Mouse (Mus musculus): Measurements from ENCODE around the gene Ankrd13b.

GRCm38 (mm10) chr11:77494782-77495181 is 5.3 kb upstream of the Ankrd13b start:
- TF ChIP-seq EP300 (IDR thresholded peaks at IDR 0.05; ENCODE audit: low read length): no peak
- no peak for TF ChIP-seq MAFK (IDR thresholded peaks at IDR 0.05; ENCODE audit: insufficient replicate concordance, low read length)
- TF ChIP-seq CTCF (conservative IDR thresholded peaks at IDR 0.05 in 1 of 2, IDR thresholded peaks at IDR 0.05 in 1 of 2; ENCODE audit: low read depth in 2 of 2, low read length in 2 of 2): no peak
- no peak for TF ChIP-seq JUND (conservative IDR thresholded peaks at IDR 0.05; ENCODE audit: low read depth, low read length)
- TF ChIP-seq HCFC1 (IDR thresholded peaks at IDR 0.05; ENCODE audit: low read depth, low read length): no peak
- TF ChIP-seq JUN (IDR thresholded peaks at IDR 0.05; ENCODE audit: insufficient read depth, low read depth, low read length): no peak
- TF ChIP-seq TCF12 (IDR thresholded peaks at IDR 0.05; ENCODE audit: low read depth, low read length): no peak
- TF ChIP-seq POLR2A (IDR thresholded peaks at IDR 0.05; ENCODE audit: low read depth, low read length): no peak
- no peak for TF ChIP-seq PAX5 (IDR thresholded peaks at IDR 0.05; ENCODE audit: low read length)
- no peak for TF ChIP-seq ZKSCAN1 (IDR thresholded peaks at IDR 0.05; ENCODE audit: borderline replicate concordance, low read depth, low read length)
- TF ChIP-seq CHD2 (IDR thresholded peaks at IDR 0.05; ENCODE audit: low read length): no peak
- no peak for TF ChIP-seq BHLHE40 (IDR thresholded peaks at IDR 0.05; ENCODE audit: low read depth, low read length)
- TF ChIP-seq MEF2A (IDR thresholded peaks at IDR 0.05; ENCODE audit: borderline replicate concordance, low read depth, low read length): no peak
- no peak for TF ChIP-seq GABPA (IDR thresholded peaks at IDR 0.05; ENCODE audit: insufficient replicate concordance, low read depth, low read length)
